Mouse (Mus musculus) forebrain, embryonic 15.5 days (tissue): ENCODE measurements around the gene Ppp1r12b. TPM values are rescaled to one million over a fixed set of nuclear protein-coding genes. Genes with fewer than 3 reads are reported as not detected.

Experiments used
- ATAC-seq: fragments of 200-750 bp; cut with Nextera tagmentation; replicated peaks from 2 replicates; pipeline ENCODE4 v1.8.0; 2017; ENCODE audit warnings: mild to moderate bottlenecking, moderate TSS enrichment, moderate library complexity
- H3K27ac ChIP-seq: fragments of 300-500 bp; sonication (generic); replicated peaks from 2 replicates; pipeline ENCODE4 v1.5.1; 2015; ENCODE audit warnings: mild to moderate bottlenecking, inconsistent platforms
- H3K27me3 ChIP-seq: fragments of 300-500 bp; sonication (generic); 2 replicates; pipeline ENCODE4 v1.6.1; 2015; ENCODE audit warnings: inconsistent platforms
- H3K36me3 ChIP-seq: fragments of 300-500 bp; sonication (generic); 2 replicates; pipeline ENCODE4 v1.6.1; 2015; ENCODE audit warnings: mild to moderate bottlenecking, inconsistent platforms
- H3K4me1 ChIP-seq: fragments of 300-500 bp; sonication (generic); 2 replicates; pipeline ENCODE4 v1.6.1; 2015; ENCODE audit warnings: inconsistent platforms
- H3K4me2 ChIP-seq: fragments of 300-500 bp; sonication (generic); replicated peaks from 2 replicates; pipeline ENCODE4 v1.6.1; 2015; ENCODE audit warnings: mild to moderate bottlenecking, inconsistent platforms
- H3K4me3 ChIP-seq: fragments of 300-500 bp; sonication (generic); 2 replicates; pipeline ENCODE4 v1.5.1; 2015; ENCODE audit warnings: mild to moderate bottlenecking, inconsistent platforms
- H3K9ac ChIP-seq: fragments of 300-500 bp; sonication (generic); replicated peaks from 2 replicates; pipeline ENCODE4 v1.6.1; 2015; ENCODE audit warnings: mild to moderate bottlenecking, inconsistent platforms
- H3K9me3 ChIP-seq: fragments of 300-500 bp; sonication (generic); 2 replicates; pipeline ENCODE4 v1.6.1; 2016; ENCODE audit warnings: inconsistent platforms
- WGBS: fragments of 180-500 bp; shearing (Covaris S2); methylation state at CpG from one replicate; pipeline ENCODE4 v1.1.7; 2015; ENCODE audit warnings: mixed read lengths; 5-methylcytosine and 5-hydroxymethylcytosine counted together
- polyA plus RNA-seq: library from polyadenylated mRNA; unstranded; fragments of >200 nt; fragmentation: Nextera tagmentation; extraction: Ambion mirVana; gene quantifications from 2 replicates; pipeline ENCODE4 v1.2.1, GENCODE M21; 2015

Gene Ppp1r12b
- 16.4 and 16.6 TPM in 2 replicates for polyA plus RNA-seq

DNA sequence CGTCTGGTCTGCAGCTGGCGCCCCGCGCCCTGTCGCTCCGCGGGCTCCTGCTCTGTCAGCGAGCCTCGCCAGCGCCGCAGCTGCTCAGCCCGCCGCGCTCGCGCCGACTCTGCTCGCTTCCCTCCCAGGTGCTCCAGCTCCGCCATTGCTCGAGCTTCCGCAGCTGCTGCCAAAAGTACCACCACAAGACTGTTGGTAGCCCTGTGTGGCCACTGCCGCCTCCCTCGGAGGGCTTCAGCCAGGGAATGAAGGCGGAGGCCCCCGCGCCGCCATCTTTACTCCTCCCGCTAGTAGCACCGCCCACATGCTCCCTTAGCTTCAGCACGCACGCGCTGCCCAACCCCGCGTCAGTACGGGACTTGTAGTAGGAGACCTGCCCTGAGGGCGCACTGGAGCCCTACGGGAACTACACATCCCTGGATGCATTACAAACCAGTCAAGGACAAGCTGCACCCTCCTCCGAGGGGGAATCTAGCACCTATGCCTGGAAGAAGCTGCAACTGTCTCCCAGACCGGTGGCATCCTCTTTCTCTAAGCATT lies at the start of gene Ppp1r12b:
Ppp1r12b (minus strand) TSS at position 306 of the 540 bp plus-strand sequence.
- Histone ChIP-seq H3K4me2 (peak within 1 kb of the TSS; percentile 58), H3K4me3 (peak within 1 kb of the TSS; percentile 67), H3K36me3 (no peaks in the 10 kb centered on the region), H3K27ac (peak within 1 kb of the TSS; percentile 89), H3K9ac (peak within 1 kb of the TSS; percentile 83), H3K4me1 (peaks cover 18% of the 10 kb centered on the region), H3K27me3 (no peaks in the 10 kb centered on the region), H3K9me3 (no peaks in the 10 kb centered on the region)
- WGBS = under 1% methylated on average over 39 of the region's 39 CpGs
- ATAC-seq = peak; percentile 100

DNA sequence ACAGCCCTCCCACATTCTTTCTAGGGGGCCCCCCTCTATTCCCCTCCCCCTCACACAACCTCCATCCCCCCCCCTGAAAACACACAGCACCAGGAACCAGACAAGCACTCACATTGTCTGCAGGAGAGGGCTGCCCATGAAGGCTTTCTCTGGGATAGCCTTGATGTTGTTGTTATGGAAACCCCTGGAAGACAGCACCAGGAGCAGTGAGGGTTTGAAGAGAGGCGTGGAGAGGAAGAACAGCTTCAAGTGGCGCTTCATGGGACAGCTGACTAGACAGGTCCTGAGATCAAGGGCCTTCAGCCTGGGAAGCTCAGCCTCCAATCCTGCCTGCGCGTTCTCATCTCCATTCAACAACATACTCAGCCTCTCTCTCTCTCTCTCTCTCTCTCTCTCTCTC lies 47.6 kb upstream of the Ppp1r12b start:
- no peak overlapping the region for H3K9ac ChIP-seq
- no peak for ATAC-seq
- no peaks in the 10 kb centered on the region for H3K9me3 ChIP-seq
- H3K4me2 ChIP-seq = no peak overlapping the region
- H3K4me3 ChIP-seq = no peak overlapping the region
- no peaks in the 10 kb centered on the region for H3K27me3 ChIP-seq
- no peaks in the 10 kb centered on the region for H3K36me3 ChIP-seq
- no peaks in the 10 kb centered on the region for H3K4me1 ChIP-seq
- WGBS = 55% methylated on average over 4 of the region's 4 CpGs
- no peak overlapping the region for H3K27ac ChIP-seq

- 88% methylated on average over 9 of the region's 9 CpGs for WGBS
- no peaks in the 10 kb centered on the region for H3K36me3 ChIP-seq
- H3K9ac ChIP-seq = no peak overlapping the region
- no peaks in the 10 kb centered on the region for H3K9me3 ChIP-seq
- no peak for ATAC-seq
- no peak overlapping the region for H3K27ac ChIP-seq
- no peak overlapping the region for H3K4me3 ChIP-seq
- no peaks in the 10 kb centered on the region for H3K27me3 ChIP-seq
- no peak overlapping the region for H3K4me2 ChIP-seq
- H3K4me1 ChIP-seq = 0 out of 2 replicates have a peak, but pooled peaks cover under 1% of the 10 kb centered on the region
Measured at GRCm38 (mm10) chr1:135000527-135000926, 44.8 kb upstream of the Ppp1r12b start.

DNA sequence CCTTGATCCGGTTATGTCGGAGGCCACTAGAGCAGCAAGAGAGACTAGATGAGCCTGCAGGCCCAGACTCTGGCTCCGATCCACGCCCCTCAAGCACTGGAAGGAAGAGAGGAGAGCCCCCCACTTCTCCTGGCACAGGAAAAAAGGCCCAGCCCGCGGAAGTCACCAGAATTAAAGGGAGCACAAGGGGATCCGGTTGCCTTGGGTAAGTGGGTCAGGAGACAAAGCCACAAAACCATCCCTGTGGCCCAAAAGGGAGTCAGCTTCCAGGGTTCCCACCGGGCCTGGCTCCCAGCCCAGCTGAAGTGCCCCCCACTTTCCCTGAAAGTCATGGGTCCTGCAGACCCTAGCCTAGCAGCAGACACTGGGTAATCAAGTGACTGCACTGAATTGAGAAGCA lies 42.5 kb upstream of the Ppp1r12b start:
- ATAC-seq = no peak
- 0 out of 2 replicates have a peak, but pooled peaks cover 3% of the 10 kb centered on the region for H3K4me1 ChIP-seq
- no peak overlapping the region for H3K9ac ChIP-seq
- 84% methylated on average over 8 of the region's 8 CpGs for WGBS
- no peak overlapping the region for H3K4me3 ChIP-seq
- no peak overlapping the region for H3K27ac ChIP-seq
- H3K27me3 ChIP-seq = no peaks in the 10 kb centered on the region
- no peak overlapping the region for H3K4me2 ChIP-seq
- H3K36me3 ChIP-seq = no peaks in the 10 kb centered on the region
- H3K9me3 ChIP-seq = no peaks in the 10 kb centered on the region

DNA sequence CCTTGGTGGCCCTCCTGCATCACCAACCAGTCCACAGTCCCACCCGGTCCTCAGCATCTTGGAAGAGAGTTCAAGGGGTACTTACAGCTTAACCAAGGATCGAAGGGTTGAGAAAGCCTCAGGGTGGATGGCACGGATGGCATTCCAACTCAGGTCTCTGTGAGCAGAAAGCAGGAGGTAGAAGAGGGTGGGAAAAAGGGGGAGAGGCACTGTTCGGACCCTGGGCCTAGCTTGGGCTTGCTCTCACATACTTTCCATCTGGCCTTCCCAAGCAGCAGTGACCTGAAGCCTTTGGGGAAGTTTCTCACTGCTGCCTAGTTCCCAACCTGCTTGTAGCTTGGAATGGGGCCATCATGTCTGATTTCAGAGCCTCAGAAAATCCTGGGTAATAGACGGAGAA lies 41.8 kb upstream of the Ppp1r12b start:
- no peaks in the 10 kb centered on the region for H3K36me3 ChIP-seq
- no peak for ATAC-seq
- no peak overlapping the region for H3K9ac ChIP-seq
- 82% methylated on average over 5 of the region's 5 CpGs for WGBS
- no peaks in the 10 kb centered on the region for H3K27me3 ChIP-seq
- H3K4me3 ChIP-seq = no peak overlapping the region
- no peak overlapping the region for H3K4me2 ChIP-seq
- no peaks in the 10 kb centered on the region for H3K9me3 ChIP-seq
- H3K4me1 ChIP-seq = 0 out of 2 replicates have a peak, but pooled peaks cover 3% of the 10 kb centered on the region
- no peak overlapping the region for H3K27ac ChIP-seq

- no peaks in the 10 kb centered on the region for H3K9me3 ChIP-seq
- 88% methylated on average over 7 of the region's 7 CpGs for WGBS
- no peaks in the 10 kb centered on the region for H3K27me3 ChIP-seq
- H3K27ac ChIP-seq = no peak overlapping the region
- ATAC-seq = no peak
- no peaks in the 10 kb centered on the region for H3K36me3 ChIP-seq
- H3K4me1 ChIP-seq = 0 out of 2 replicates have a peak, but pooled peaks cover 3% of the 10 kb centered on the region
- no peak overlapping the region for H3K9ac ChIP-seq
- H3K4me2 ChIP-seq = no peak overlapping the region
- no peak overlapping the region for H3K4me3 ChIP-seq
Measured at GRCm38 (mm10) chr1:134996471-134996870, 40.7 kb upstream of the Ppp1r12b start.

- no peaks in the 10 kb centered on the region for H3K9me3 ChIP-seq
Measured at GRCm38 (mm10) chr1:134995954-134996353, 40.2 kb upstream of the Ppp1r12b start.

DNA sequence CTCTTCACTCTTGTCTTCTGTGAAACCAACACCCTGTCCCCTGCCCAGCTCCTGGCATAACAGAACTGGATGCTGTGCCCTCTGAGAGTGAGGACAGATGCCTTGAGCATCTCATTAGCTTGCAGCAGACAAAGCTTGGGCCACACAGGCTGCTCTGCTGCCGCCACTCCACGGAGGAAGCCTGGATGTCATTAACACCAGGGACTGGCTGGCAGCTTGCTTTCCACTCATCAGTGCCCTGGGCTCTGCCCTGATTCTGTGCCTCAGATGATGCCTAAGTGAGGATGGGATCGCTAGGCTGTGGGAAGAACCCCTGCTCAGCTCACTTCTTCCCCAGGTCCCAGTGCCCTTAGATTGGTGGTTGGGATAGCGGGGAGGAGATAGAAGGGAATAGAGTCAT lies 39.7 kb upstream of the Ppp1r12b start:
- Histone ChIP-seq H3K36me3 (no peaks in the 10 kb centered on the region), H3K4me2 (no peak overlapping the region), H3K27ac (no peak overlapping the region), H3K9me3 (no peaks in the 10 kb centered on the region), H3K27me3 (no peaks in the 10 kb centered on the region), H3K4me1 (0 out of 2 replicates have a peak, but pooled peaks cover 3% of the 10 kb centered on the region), H3K9ac (no peak overlapping the region), H3K4me3 (no peak overlapping the region)
- WGBS = 35% methylated on average over 4 of the region's 4 CpGs
- ATAC-seq = no peak

More at GRCm38 (mm10) chr1:134995954-134996353, 40.2 kb upstream of the Ppp1r12b start:
- Histone ChIP-seq H3K9ac (no peak overlapping the region), H3K36me3 (no peaks in the 10 kb centered on the region), H3K27me3 (no peaks in the 10 kb centered on the region), H3K4me2 (no peak overlapping the region), H3K27ac (no peak overlapping the region), H3K4me3 (no peak overlapping the region), H3K4me1 (0 out of 2 replicates have a peak, but pooled peaks cover 3% of the 10 kb centered on the region)
- ATAC-seq = no peak
- 38% methylated on average over 1 of the region's 1 CpGs for WGBS

GRCm38 (mm10) chr1:134994739-134995138 lies 39.0 kb upstream of the Ppp1r12b start:
- ATAC-seq = no peak
- Histone ChIP-seq H3K9ac (no peak overlapping the region), H3K36me3 (no peaks in the 10 kb centered on the region), H3K4me2 (no peak overlapping the region), H3K27ac (no peak overlapping the region), H3K4me1 (0 out of 2 replicates have a peak, but pooled peaks cover 3% of the 10 kb centered on the region), H3K27me3 (no peaks in the 10 kb centered on the region), H3K9me3 (no peaks in the 10 kb centered on the region), H3K4me3 (no peak overlapping the region)
- 84% methylated on average over 3 of the region's 3 CpGs for WGBS

- Histone ChIP-seq H3K27ac (no peak overlapping the region), H3K4me2 (no peak overlapping the region), H3K36me3 (no peaks in the 10 kb centered on the region), H3K9ac (no peak overlapping the region), H3K4me1 (peaks cover 9% of the 10 kb centered on the region; the same call in 1 of the 2 replicates), H3K4me3 (no peak overlapping the region), H3K27me3 (0 out of 2 replicates have a peak, but pooled peaks cover 3% of the 10 kb centered on the region), H3K9me3 (no peaks in the 10 kb centered on the region)
- no peak for ATAC-seq
- WGBS = 60% methylated on average over 8 of the region's 8 CpGs
Measured at GRCm38 (mm10) chr1:134992046-134992645, 36.4 kb upstream of the Ppp1r12b start.

DNA sequence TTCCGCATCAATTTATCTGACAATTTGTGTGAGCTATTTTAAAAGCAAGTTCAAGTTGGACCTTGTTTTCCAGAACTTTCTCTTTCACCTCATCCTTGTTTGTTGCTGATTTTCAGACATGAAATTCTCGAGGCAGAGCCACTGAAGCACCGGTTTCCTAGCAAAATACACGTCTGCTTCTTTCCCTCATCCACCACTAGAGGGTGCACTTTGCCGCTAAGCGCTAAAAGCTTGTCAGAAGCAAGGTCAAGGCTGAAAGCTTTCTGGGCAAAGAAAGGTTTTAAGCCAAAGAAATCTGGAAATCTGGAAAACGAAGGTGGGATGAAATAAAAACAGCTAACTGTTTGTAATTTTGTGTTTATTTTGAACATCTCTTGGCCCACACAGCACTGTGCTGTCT lies 33.6 kb upstream of the Ppp1r12b start:
- no peaks in the 10 kb centered on the region for H3K36me3 ChIP-seq
- 9% methylated on average over 7 of the region's 7 CpGs for WGBS

DNA sequence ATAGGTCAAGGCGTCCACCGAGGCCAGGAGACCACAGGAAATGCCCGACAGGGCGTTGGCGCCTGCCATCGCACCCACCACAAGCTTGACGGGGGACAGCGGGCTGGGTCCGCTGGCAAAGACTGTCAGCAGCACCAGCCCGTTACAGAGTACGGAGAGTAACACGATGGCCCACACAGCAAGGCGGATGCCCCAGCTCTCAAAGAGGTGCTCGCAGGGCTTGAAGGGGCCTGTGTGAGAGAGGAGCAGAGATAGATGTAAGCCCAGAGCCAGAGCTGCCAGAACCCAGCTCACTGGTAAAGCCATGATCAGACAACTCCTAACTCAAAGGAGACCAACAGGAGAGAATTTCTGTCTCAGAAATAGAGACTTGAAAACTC lies 32.2 kb upstream of the Ppp1r12b start:
- no peaks in the 10 kb centered on the region for H3K36me3 ChIP-seq
- peaks cover 6% of the 10 kb centered on the region; the same call in 1 of the 2 replicates for H3K4me1 ChIP-seq
- ATAC-seq = peak; percentile 61
- H3K27me3 ChIP-seq = 0 out of 2 replicates have a peak, but pooled peaks cover 3% of the 10 kb centered on the region
- H3K4me3 ChIP-seq = peak overlapping the region; percentile 51
- peak overlapping the region; percentile 55 for H3K9ac ChIP-seq
- H3K4me2 ChIP-seq = peak overlapping the region; percentile 91
- WGBS = 9% methylated on average over 14 of the region's 14 CpGs
- no peak overlapping the region for H3K27ac ChIP-seq
- no peaks in the 10 kb centered on the region for H3K9me3 ChIP-seq

More for the DNA sequence above, 33.6 kb upstream of the Ppp1r12b start:
- H3K4me2 ChIP-seq = no peak overlapping the region
- no peak for ATAC-seq
- peaks cover 6% of the 10 kb centered on the region; the same call in 1 of the 2 replicates for H3K4me1 ChIP-seq
- no peak overlapping the region for H3K4me3 ChIP-seq
- H3K9me3 ChIP-seq = no peaks in the 10 kb centered on the region
- H3K27ac ChIP-seq = no peak overlapping the region
- 0 out of 2 replicates have a peak, but pooled peaks cover 3% of the 10 kb centered on the region for H3K27me3 ChIP-seq
- H3K9ac ChIP-seq = no peak overlapping the region
